Mouse (Mus musculus) spleen, embryonic (tissue): ENCODE measurements at regions not wholly inside any gene's neighbourhood (a gene's known extent, or its start where the extent isn't known, plus 50 kb on each side); places are given as distances from the start of the nearest gene placed in this dataset.
"Not testable (repeated sequence)": the region's sequence is repeated elsewhere in the genome, so short reads cannot be mapped to it uniquely, and the experiment has no call there.

Experiments
- CTCF ChIA-PET: fragments of 350-600 bp; sonication (Branson Sonifier 250); formaldehyde crosslinking; loops from one replicate; lab custom pipeline; 2022; lab: Charles Lee

DNA sequence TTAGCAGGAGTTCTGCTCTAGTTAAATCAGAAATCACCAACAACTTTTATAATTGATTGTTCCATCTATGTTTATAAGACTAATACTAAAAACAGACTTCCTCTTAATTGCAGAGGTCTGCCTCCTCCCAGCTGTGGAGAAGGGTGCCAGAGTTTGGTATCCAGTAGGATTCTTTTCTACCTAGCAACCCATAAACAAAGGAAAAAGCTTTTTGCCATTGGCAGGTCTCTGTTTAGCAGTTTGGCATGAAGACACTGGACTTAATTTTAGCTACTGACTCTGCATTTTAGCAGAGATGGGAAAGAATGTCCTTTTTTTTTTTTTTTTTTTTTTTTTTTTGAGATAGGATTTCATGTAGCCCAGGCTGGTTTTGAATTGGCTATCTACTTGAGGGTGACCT lies 1628.4 kb downstream of the A830018L16Rik start:
- CTCF ChIA-PET, result no interaction called here

DNA sequence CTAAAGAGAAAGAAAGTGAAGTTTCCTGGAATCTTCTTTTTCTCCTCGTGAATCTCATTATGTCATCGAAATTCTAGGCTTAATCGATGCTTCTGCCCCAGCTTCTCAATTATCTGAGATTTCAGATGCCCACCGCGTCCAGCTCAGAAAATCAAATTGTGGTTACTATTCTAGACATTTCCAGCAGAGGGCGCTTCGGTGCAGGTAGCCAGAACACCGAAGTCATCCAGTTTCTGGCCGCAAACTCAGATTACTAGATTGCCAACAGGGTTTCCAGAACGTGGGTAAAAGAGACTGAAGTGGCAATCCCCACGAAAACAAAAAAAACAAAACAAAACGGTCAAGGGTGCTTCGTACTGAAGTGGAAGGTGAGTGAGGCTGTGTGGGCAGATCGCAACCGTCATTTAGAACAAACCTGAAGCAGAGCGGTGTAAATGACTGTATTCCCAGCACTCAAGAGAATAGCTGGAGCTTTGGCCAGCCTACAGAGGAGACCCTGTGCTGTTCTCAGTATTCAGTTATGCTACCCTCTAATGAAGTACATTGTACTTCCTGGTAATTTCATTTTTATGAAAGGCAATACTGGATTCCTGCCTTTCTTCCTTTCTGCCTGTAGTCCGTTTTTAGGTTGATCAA lies 1636.4 kb downstream of the A830018L16Rik start:
- CTCF ChIA-PET, result interaction anchor here (0.6 to 0.9 kb wide), 2 partner anchors 163 to 548 kb away, joined by 3 read pairs; no protein-coding TSS in a partner anchor

DNA sequence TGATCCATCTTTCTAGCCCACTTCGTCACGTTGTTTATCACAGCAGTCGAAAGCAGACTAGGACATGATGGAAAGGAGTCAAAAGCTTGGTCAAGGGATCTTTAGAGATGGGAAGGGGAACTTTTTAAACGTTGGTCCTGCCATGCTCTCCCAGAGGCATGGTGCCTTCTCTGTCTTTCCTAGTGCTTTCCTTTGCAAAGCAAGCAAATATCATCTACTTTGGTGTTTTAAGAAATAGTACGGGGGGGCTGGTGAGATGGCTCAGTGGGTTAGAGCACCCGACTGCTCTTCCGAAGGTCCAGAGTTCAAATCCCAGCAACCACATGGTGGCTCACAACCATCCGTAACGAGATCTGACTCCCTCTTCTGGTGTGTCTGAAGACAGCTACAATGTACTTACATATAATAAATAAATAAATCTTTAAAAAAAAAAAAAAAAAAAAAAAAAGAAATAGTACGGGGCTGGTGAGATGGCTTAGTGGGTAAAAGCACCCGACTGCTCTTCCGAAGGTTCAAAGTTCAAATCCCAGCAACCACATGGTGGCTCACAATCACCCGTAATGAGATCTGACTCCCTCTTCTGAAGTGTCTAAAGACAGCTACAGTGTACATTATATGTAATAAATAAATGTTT lies 1637.6 kb downstream of the A830018L16Rik start:
- CTCF ChIA-PET, result not testable (repeated sequence)

GRCm38 (mm10) chr1:13052067-13052460 lies 1638.2 kb downstream of the A830018L16Rik start:
- CTCF ChIA-PET, result no interaction called here

GRCm38 (mm10) chr1:13057741-13058140 lies 1643.8 kb downstream of the A830018L16Rik start:
- CTCF ChIA-PET, result interaction anchor here (0.7 kb wide), 1 partner anchor 206 kb away, joined by 4 read pairs; no protein-coding TSS in a partner anchor

DNA sequence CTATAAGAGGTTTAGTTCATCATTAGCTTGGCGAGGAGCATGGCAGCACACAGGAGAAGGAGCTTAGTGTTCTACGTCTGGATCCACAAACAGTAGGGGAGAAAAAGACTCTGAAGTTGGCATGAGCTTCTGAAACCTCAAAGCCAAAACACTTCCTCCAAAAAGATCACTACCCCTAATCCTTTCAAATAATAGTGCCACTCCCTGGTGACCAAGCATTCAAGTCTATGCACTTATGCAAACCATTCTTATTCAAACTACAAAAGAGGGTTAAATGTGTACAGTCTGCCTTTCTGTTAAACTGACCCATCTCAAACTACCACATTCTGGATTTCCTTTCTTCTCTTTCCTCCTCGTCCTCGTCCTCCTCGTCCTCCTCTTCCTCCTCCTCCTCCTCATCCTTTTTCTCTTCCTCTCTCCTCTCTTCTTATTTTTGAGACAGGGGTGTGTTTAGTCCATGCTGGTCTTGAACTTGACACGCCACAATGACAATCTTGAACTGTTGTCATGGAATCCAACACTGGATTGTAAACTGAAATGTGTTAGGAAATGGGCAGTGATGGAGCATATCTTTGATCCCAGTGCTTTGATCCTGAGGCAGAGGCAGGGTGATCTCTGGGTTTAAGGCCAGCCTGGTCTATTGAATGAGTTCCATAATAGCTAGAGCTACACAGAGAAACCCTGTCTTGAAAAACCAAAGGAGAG lies 1645.9 kb downstream of the A830018L16Rik start:
- CTCF ChIA-PET, result no interaction called here
